Mouse (Mus musculus): Measurements from ENCODE around the gene Clasp1. TPM values are rescaled to one million over a fixed set of nuclear protein-coding genes. Genes with fewer than 3 reads are reported as not detected.

The Clasp1 gene
- 100 to 1,000 TPM in 1 of 2 experiments, 10 to 100 TPM in 1; 90.3 to 101 TPM for total RNA-seq (2023)

GRCm38 (mm10) chr1:118388757-118389453, at the start of gene Clasp1:
Gene Clasp1, plus strand, starts transcription at chr1:118389058.

GRCm38 (mm10) chr1:118627781-118628464, 239.1 kb downstream of the Clasp1 start, which contains the start of gene Tfcp2l1:
Gene Tfcp2l1, plus strand, starts transcription at chr1:118627945.

Other genes starting within 250 kb of the Clasp1 start
- gene Gm29106, start 212.5 kb upstream of the Clasp1 start, total RNA-seq (2023) = not detected
- gene Tsn, start 77.3 kb upstream of the Clasp1 start, total RNA-seq (2023) = 10 to 100 TPM; 41.6 to 47.1 TPM
- gene Nifk, start 67.2 kb upstream of the Clasp1 start, total RNA-seq (2023) = 10 to 100 TPM; 14.6 to 17.5 TPM
- not detected for gene Tfcp2l1, start 238.9 kb downstream of the Clasp1 start, total RNA-seq (2023)

Measured in neutrophil, adult 83 days (primary cell).